Mouse (Mus musculus) kidney, postnatal 10 days (tissue): ENCODE measurements around the gene 9430097D07Rik.

Experiments
- DNase-seq: peaks from one replicate; pipeline ENCODE4 v3.0.0; 2021; ENCODE audit warnings: mixed read lengths

9430097D07Rik gene

DNA sequence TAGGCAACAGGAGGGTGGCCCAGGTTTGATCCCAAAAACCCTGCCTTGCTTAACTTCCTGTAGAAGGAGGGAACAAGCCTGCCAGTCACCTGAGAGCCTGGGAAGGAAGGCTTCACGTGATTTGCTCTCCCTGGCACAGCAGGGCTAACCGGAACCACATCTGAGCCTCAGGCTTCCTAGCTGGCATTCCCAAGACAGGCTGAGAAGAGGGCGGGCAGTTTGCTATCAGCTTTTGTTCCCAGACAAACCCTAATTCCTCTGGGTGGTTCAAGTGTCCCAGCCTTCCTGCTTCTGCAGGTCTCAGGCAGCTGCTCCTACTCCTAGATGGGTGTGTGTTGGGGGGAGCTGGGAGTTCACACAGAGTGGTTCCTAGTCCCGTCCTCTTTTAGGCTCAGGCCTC is 20.0 kb downstream of the 9430097D07Rik start:
- peak; percentile 36 for DNase-seq

DNA sequence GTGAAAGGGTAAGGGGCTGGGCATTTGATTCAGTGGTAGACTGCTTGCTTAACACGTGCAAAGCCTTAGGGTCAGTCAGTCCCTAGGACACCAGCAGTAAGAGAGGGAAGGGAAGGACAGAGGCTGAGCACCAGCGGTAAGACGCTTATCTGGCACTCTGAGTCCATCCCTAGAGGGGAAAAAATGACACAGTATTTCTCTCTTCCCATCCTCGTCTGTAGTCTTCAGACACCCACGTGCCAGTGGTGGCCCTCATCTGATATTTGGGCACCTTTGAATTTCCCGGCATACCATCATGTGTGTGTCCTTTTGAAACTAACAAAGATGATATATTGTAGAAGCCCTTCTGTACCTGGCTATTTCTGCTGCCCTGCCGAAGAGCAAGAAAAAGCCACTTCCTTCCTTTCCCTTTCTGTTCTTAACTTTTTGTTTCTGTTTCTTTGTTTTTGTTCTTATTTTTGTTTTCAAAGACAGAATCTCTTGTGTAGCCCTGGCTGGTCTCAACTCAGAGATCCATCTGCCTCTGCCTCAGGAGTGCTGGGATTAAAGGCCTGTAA is 21.8 kb downstream of the 9430097D07Rik start:
- no peak for DNase-seq

DNA sequence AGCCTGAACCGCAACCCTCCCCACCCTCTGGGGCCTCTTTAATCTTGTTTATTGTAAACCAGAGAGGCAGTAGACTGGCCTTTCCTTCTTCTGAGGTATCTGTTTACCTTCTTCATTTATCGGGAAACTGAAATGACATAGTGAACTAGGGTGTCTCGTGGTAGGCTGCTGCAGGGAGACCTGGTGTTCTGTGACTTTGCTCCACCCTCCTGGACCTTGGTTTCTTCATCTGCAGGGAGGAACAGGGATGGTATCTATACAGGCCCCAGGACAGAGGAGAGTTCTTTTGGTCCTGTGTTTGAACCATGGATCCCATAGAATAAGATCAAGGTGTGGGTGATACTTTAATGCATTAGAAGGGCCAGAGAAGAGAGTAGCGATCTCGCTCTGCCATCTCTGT is 24.2 kb downstream of the 9430097D07Rik start:
- no peak for DNase-seq

GRCm38 (mm10) chr2:32549764-32550163 is 25.7 kb downstream of the 9430097D07Rik start:
- peak; percentile 55 for DNase-seq

GRCm38 (mm10) chr2:32549171-32549570 is 26.3 kb downstream of the 9430097D07Rik start:
- no peak for DNase-seq

DNA sequence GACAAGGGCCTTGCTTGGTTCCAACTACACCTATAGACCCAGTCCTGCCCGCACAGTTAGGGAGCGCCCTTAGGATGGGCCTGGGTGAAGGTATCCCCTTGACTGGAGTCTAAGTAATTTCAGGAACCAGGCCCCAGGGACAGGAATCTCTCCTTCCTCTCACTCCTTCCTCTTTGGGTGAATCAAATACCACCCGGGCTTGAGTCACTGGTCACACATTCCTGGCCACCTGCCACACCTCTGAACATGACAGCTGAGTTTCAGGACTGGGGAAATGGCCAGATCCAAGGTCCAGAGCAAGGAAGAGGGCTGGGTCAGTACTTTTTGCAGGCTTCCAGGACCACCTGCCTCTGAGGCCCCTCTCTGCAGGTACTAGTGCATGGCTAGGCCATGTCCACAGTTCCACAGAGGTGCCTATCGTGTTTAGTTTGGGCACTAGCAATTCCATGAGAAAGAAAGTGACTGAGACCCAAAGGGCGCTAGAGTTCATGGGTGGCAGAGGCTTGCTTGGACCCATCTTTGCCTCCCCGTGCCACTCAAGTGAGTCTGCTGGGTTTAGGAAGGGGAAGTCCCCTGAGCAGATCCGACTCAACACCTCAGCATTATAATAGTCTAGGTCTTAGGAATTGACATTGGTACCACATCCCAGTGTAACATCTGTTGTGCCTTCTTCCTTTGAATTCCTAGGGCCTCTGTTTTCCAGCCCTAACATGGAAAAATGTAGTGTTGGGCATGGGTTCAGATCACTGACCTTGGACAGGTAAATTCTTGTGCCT is 27.3 kb downstream of the 9430097D07Rik start:
- DNase-seq, result peak; percentile 66

DNA sequence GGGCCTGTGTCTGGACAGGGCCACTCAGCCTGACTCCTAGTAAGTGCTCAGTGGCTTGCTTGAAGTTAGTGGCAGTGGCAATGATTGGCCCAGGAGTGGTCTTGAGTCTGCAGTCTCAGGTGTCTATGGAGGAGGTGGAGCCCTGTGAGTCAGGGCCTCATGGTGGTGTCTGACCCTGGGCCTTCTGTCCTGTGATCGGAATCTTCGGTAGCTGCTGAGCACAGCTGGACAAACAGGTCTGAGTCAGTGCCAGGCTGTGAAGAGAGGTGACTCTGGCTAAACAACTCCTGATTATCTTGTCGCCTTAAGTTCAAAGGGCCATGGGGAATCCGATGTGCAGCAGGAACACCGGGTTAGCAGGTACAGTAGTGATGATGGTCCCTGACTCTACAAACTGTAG is 28.1 kb downstream of the 9430097D07Rik start:
- DNase-seq, result no peak

- peak; percentile 19 for DNase-seq
These were observed 28.5 kb downstream of the 9430097D07Rik start for GRCm38 (mm10) chr2:32546951-32547350.

GRCm38 (mm10) chr2:32543031-32543449 is 32.4 kb downstream of the 9430097D07Rik start:
- no peak for DNase-seq

- no peak for DNase-seq
These were observed 33.4 kb downstream of the 9430097D07Rik start for GRCm38 (mm10) chr2:32541986-32542573.

DNA sequence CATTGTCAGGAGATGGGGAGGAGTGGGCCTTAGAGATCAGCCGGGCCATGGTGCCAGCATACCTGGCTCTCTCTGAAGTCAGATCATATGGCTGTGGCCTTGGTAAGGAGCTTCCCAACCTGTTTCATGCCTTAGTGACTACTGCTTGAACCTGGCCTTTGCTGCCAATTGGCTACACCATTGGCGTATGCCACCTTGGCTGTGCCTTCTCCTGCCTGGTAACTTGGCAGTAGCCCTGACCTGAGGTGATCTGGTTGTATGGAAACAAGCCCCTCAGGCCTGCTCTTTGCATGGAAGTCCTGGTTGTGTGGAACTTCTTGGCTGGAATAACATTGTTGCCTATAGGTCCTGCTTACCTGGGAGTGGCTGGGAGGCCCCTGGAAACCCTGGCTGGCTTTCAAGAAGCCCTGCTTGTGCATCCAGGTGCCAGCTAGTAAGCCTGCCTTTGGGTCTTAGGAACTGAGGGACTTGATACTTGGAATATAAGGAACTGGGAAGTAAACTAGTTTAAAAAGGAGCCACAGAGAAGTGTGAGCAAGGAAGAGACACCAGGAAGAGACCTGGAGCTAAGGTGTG is 34.1 kb downstream of the 9430097D07Rik start:
- DNase-seq, result no peak

DNA sequence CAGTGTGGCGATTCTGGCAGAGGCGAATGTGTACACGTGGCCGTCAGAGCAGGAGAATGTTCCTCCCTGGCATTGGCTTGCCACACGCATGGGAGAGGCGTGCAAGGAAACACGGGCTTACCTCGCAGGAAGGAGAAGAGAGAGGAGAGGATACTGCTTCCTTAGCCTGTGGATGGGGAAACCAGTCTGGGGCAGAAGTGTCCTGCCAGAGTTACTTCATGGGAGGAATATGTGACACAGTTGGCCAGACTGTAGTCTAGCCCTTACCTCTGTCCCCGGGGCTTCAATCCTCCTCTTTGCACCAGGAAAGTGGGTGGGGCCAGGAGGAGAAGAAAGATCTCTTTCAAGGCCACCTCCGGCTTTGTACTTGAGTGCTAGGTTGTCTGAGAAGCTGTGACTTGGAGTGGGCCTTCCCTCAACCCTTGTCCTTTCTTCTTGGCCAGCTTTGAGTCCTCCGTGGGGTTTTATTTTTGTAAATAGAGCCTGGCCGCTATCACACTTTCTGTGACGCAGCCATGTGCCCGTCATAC is 36.0 kb downstream of the 9430097D07Rik start:
- no peak for DNase-seq

DNA sequence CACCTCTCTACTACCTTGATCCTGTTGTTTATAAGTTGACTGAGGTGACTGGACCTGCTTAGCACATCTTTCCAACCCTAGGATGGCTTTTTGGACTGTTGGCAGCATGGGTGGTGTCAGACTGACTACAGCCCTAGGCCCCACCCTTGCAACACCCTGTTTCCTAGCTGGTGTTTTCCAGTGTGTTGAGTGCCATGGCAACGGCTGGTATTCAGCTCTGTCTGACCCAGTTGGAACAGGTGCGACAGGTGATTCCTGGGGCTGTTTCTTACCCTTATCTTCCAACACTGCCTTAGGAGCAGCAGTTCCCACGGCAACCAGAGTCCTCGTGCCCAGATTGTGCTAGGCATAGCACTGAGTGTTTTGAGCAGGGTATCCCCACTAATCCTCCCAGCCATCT is 37.0 kb downstream of the 9430097D07Rik start:
- DNase-seq, result peak; percentile 37

DNA sequence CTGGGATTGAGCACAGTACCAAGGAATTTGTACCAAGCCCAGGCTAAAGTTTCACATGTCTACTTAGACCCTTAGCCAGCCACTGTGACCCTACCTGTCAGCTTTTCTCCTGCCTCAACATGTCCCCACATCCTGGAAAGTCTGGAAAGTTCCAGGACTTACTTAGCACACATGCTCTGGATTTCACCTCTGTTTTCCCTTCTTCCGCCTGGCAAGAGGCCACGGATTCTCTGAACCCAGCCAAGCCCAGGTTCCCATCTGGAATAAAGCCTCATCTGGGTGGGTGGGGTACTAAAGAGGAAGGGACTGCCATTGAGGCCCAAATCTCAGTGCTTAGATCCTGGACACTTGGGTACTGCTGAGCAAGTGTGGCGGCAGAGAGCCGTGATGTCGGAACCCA is 37.5 kb downstream of the 9430097D07Rik start:
- peak; percentile 67 for DNase-seq

DNA sequence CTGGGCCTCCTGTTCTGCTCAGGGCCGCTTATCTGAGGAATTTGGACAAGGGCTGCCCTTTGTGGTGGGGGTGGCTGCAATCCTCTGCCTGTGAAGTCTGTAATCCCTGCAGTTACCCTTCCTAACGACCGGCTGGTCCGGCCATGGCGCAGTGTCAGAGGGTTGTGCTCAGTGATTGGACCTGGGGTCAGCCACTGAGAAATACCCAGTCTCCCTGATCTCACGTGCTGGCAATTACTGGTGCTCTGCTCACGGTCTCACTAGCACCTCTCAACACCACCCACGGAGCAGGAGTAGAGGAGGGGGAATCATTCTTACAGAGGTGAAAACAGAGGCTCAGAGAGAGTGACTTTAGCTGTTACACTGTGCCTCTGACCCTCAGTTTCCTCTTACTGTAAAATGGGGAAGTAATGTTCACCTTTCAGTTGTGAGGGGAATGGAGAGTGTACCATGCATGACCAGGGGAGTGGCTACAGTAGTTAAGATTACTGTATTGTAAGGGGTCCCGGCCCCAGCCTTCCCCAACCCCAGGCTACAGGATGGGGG is 38.1 kb downstream of the 9430097D07Rik start:
- DNase-seq, result peak; percentile 53

- peak; percentile 70 for DNase-seq
These were observed 38.7 kb downstream of the 9430097D07Rik start for GRCm38 (mm10) chr2:32536634-32537359.

DNA sequence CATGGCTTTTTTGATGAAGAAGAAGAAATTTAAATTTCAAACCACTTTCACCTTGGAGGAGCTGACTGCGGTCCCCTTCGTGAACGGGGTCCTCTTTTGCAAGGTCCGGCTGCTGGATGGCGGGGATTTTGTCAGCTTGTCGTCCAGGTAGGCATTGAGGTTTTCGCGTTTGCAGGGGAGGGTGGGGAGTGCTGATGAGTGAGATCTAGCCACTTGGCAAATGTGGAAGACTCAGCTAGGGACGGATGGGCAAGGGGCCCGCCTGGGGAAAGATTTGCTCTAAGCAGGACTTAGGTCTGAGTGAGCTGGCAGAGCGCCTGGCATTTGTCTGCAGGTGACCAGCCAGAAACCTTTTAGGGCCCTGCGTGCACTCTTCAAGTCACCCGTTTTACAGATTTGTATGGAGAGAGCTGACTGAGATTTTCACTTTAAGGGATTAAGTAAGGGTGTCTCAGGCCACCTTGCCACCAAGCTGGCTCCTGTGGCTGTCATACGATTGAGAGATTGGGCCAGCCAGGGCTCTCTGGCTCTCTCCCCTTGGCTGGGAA is 39.3 kb downstream of the 9430097D07Rik start:
- peak; percentile 75 for DNase-seq

DNA sequence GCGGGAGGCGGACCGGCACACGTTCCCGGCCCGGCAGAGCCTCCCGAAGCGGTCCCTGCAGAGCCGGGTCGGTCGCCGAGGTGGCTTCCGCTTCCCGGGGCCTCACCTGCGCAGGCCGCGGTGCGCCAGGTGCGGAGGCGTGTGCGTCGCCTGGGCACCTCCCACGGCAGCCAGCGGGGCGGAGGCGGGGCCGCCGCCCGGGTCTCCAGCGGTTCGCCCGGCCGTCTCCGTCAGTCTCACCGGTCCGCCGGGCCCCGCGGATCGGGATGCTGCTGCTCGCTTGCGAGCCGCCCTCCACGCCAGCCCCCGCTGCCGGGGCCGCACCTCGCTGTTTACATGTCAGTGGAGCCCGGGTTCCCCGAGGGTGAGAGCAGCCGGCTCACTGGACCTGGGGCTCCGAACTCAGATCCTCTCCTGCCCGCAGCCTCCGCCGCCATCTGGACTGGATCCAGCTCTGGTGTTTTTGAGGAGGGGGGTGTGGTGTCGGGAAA is 39.9 kb downstream of the 9430097D07Rik start:
- peak; percentile 84 for DNase-seq

DNA sequence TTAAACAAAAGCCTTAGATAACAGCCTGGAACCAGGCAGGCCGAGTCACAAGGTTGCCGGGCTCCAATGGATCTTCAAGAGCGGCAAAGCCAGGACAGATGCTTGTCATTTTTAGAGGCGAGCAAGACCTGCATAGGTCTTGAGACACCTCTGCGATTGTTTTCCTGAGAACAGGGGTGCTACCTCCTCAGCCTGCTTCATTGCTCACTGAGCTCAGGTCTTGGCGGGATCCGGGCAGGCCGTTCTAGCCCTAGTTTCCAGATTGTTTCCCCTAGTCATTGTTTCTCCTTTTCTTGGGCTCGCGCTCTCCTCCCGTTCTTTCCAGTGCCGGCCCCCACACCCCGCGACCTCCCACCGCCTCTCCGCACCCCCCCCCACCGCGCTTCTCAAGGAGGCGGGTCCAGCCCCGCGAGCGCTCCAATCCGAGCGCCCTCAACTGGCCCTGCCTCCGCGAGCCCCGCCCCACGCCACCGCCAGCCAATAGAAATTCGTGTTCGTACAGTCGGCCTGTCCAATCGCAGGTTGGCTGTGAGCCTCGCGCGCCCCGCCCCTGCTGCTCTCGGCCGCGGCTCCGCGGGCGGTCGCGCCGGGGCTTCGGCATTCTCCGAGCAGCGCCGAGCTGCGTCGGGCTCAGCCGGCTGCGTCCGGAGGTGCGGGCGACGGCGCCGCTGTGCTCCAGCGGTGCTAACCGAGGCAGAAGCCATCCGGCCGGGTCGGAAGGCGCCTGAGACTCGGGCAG is 40.6 kb downstream of the 9430097D07Rik start, which contains the start of gene Fam102a:
Fam102a (plus strand) TSS at position 600 of the 739 bp plus-strand sequence.
- DNase-seq, result peak; percentile 100

DNA sequence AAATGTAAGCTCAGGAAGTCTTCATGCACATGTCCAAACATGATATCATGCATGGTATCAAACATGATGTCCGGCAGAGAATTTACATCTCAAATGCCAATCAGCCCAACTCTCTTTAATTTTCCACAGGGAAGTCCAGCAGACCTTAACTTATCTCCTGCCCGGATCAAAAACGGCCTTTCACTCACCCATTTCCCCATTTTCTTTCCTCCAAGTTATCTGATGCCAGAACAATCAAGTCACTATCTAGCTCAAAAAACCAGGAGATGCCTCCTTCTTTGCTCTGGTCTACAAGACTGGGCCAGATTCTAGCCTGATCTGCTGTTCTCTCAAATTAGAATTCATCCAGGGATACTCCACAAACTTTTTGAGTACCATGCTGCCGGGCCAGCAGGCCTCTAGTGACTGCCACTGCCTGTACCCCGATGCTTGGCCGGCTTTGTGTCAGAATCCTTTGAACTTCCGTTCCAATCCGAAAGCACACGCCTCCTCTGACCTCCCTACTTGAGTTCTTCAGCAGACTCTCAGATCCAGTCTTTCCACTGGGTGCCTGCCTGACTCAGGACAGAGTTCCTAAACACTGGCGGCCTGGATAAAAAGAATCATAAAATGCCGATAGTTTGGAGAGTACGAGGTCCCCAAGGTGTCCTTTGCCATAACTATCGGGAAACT is 41.3 kb downstream of the 9430097D07Rik start:
- DNase-seq, result peak; percentile 70

GRCm38 (mm10) chr2:32533163-32533562 is 42.3 kb downstream of the 9430097D07Rik start:
- DNase-seq, result no peak
